Mouse (Mus musculus): ENCODE measurements at regions not wholly inside any gene's neighbourhood (a gene's known extent, or its start where the extent isn't known, plus 50 kb on each side); places are given as distances from the start of the nearest gene placed in this dataset.

DNA sequence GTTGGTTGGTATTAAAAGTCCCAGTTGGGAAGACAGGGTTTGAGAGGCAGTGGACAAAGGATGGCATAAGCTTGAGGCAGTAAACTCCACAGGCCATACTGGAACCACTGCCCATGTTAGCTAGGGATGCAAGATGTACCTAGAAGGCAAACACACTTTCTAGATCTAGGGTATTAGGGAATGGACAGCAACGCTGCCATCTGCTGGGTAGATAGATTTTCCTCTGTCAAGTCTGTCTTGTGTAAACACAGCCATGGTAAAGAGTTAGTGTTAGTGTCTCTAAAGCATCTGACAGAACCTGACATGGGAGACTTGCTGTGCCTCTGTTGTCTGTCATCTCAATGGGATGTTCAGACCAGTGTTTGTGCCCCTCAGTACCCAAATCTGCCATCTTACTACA lies 573.5 kb upstream of the Adamts5 start:
- no peak for DNase-seq

DNA sequence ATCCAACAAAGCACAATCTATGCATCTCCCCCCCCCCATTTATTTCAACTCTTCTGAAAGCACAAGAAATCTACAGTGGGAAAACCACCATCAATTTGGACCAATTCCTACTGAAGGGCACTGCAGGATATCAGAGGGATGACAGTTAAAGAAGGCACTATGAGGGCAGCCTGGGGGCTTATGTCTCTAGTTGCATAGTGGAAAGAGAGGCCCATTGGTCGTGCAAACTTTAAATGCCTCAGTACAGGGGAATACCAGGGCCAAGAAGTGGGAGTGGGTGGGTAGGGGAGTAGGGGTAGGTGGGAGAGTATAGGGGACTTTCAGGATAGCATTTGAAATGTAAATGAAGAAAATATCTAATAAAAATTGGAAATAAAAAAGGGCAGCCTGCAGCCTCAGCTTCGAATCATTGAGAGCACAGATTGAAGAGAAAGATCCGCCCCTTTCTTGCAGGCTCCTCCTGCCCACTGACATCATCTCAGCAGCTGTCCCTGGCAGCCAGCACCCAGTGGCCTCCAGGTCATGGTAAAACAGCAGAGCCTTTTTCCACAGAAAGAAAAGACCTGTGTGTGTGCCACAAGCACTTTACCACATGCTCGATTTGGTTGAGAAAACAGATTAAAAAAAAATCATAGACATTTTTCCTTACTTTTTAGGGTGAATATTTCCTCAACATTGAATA lies 571.6 kb upstream of the Adamts5 start:
- DNase-seq = no peak

DNA sequence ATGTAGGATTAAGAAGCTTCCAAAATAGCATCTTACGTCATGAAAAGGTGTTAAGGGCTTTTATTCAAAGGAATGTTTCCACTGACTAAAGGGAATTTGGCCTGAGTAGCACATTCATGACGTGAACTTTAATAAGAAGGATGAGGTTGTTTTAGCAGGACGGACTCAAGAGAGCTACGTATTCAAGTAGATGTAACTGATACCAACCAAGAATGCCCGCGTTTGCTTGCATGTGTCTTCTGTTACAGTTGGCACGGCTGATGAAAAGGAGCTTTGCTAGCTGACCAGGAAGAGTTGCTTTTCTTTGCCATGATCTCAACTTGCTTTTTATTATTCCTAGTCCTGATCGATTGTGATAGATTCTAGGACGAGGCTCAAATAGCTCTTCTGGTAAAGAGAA lies 559.4 kb upstream of the Adamts5 start:
- no peak for DNase-seq

DNA sequence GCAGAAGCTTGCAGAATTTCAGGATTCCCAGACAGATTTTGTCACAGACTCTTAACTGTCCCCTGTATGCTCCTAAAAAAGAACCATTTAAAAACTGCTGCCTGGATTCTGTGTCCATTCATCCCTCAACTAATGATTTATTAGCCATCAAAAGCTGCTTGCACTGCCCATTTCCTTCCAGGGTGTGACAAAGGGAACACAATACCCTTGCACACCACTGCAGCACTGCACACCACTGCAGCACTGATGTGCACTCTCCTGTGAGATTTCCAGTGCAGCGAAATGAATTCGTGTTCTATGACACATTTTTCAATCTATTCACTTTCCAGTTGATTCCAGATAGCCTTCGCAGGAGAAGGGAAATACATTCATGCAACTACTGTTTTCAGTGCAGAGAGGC lies 555.0 kb upstream of the Adamts5 start:
- no peak for DNase-seq

DNA sequence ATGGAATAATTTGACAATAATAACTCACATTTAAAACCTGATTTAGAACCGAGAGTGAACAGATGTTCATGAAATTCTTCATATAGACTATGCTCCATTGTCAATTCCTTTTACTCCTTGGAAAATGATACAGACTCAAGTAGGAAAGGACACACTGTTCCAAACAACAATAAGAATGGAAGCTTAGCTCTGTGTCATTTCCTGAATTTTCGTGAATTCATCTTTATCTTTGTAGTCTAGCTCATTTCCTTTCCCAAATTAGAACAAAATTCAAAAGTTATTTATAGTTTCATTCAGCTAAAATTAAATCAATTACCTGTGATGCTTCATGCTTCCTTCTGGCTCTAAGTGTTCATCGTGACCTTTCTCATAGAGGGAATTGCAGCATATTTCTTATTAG lies 553.2 kb upstream of the Adamts5 start:
- no peak for DNase-seq

DNA sequence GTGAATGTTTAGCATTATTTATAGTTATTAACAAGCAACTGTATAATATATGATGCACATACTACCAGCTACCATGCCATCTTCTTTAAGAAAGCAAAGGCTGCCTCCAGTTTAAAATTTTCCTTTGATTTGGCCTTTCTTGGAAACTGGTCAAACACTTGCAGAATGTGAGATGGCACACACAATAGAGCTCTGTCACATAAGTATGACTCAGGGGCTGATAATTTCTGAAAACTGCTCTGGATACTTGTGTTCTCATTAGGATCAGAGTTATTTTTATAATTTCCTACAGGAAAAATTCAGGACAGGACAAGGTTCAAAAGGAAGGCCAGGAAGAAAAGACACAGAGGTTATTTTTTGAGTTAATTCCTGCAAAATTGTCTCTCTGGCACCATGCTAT lies 552.4 kb upstream of the Adamts5 start:
- no peak for DNase-seq

DNA sequence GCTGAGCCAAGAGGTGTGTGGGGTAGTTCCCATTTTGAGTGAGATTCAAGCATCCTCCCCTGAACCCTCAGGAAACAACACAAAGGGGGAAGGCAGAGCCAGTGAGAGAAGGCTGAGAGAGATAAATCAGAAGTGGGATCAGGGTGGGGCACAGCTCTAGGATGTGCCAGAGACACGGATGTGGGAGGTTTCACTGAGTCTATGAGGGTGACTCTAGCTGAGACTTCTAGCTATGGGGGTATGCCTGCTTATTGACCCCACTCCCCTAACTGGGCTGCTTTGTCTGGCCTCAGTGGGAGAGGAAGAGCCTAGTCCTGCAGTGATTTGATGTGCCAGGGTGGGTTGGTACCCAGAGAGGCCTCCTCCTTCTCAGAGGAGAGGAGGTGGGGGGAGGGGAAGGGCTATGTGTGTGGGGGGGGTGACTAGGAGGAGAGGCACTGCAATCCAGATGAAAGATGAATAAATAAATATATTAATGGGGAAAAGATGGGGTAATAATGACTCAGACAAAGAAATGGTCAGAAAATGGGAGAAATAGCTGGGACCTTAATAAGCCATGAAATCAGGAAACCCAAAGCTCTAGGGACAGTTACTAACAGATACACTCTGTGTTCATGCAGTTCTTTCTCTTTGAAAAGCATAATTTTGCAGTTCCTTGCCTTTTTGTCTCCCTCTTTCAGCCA lies 547.0 kb upstream of the Adamts5 start:
- DNase-seq = no peak

DNA sequence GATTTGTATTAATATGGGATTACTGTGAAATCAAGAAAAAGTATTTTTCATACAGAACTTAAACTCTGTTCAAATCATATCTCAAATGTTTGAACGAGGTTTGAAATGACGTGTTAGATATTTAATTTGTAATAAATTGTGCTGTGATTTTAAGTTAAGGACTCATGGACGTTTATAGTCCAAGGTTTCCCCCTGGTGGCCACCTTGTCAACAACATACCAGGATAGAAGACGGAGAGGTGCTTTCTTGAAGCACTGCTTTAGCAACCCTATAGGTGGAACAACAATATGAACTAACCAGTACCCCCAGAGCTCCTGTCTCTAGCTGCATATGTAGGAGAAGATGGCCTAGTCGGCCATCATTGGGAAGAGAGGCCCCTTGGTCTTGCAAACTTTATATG lies 517.8 kb upstream of the Adamts5 start:
- peak; percentile 42 for DNase-seq

DNA sequence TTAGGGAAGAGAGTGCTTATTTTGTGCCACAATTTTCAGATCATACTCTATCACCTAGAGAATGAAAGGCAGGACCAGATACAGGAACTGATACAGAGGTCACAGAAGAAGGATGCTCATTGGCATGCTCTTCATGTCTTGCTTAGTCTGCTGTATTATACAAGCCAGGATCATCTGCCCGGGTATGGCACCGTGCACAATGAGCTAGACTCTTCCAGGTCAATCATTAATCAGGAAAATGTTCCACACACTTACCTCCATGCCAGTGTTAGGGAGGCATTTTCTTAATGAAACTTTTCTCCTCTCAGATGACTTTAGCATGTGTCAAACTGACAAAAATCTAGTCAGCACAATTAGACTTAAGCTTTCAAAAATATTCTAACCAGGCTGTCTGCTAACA lies 502.7 kb upstream of the Adamts5 start:
- peak; percentile 35 for DNase-seq

DNA sequence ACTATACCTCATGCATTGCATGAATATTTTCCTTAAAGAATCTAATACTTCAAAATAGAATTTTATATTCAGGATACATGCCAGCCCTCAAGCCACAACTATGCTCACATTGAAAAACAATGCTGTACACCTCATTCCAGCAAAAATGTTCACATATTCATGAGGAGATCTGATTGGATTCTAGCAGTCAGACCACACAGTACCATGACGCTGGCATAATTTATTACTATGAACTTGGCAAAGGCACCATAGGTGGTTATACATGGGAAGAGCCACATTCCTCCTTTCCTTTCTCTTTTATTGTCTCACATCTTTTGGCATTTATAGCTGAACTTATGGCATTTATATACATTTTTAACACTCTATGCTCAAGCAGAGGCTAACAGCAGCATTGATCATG lies 499.8 kb upstream of the Adamts5 start:
- no peak for DNase-seq

DNA sequence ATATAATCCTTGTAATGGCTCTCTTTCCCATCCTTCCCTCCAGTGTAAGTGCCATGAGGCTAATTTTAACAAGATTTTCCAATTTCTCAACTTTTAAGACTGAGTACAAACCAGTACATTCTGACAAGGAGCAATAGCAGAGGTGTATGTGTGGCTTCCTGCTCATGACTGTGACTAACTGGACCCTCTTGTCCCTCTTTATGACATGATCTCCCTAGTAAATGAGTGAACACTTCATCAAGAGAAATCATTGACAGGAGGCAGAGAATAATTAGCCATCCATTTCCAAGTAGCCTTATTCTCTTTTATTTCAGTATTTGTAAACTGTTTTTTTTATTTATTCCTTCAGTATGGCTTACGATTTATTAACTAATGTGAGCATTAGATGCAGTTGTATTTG lies 497.7 kb upstream of the Adamts5 start:
- no peak for DNase-seq

DNA sequence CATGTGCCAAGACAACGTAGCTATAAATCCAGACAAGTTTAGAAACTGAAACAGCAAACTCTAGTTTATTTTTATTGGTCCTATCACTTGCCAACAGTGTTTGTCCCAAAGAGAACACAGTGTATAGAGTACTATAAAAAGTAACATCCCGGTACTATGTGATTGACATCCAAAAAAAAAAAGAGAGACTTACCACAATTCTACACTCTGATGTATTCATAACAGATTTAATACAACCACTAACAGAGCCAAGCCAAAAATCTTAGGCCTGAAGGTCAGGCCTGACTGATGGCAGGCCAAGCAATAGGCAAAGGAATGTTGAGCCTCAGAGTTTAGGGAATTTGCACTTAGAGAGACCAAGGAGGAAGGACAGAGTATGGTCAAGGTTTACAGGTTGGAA lies 495.9 kb upstream of the Adamts5 start:
- no peak for DNase-seq

DNA sequence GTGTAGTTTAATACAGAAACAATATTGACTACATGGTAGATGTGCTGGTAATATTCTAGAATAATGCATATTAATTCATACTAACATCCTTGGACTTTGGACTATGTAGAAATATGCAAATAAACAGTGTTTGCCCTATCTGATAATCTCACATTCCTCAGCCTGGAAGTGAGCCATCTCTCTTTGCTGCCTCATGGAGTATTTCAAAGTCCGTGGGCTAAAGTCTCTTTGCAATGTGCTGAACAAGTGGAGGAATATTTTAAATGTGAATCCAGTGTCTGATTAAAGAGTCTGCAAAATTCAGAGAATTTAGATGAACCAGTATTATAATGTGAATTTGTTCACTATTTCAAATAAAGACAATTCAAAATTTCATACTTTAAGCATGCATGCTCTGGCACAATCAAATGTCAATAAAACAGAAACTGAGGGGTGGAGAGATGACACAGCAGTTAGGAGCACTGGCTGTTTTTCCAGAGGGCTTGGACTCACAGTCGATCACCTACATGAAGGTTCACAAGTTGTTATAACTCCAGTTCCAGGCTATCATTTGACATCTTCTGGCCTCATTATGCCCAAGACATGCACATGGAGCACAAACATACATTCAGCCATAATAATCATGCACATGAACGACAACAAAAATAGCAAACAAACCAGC lies 487.6 kb upstream of the Adamts5 start:
- peak; percentile 58 for DNase-seq

DNA sequence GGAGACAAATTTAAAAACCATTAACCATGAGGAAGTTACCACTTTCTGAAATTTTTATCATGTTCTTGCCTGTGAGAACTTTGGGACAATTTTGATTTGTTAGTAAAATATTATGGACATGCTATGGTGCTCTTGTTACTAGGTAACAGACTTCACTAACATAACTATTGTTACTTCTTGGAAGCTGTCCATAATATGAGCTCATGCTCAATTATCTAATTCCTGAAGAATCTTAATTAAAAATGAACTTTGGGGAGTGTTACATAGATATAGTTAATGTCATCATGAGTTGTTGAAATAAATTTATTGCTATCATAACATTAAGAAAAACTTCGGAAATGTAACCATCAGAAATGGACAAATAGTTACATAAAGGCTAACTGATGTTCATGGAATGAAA lies 486.5 kb upstream of the Adamts5 start:
- DNase-seq = no peak

DNA sequence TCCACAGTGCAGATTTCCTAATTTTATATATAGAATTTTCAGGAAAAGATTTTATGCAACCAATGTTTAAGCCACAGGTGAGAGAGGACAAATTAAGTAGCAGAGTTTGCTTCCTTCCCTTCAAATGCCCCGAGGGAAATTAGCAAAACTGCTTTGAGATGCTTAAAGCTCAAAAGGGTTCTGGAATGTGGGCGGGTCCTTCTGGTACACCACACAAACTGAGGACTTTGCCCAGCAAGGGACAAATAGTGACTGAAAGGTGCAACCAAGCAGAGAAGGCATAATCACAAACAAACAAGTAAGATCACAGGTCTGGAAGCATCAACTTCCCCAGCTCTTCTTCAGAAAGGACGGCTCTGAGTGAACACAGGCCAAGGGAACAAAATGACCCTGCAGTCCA lies 476.4 kb upstream of the Adamts5 start:
- DNase-seq = peak; percentile 6

DNA sequence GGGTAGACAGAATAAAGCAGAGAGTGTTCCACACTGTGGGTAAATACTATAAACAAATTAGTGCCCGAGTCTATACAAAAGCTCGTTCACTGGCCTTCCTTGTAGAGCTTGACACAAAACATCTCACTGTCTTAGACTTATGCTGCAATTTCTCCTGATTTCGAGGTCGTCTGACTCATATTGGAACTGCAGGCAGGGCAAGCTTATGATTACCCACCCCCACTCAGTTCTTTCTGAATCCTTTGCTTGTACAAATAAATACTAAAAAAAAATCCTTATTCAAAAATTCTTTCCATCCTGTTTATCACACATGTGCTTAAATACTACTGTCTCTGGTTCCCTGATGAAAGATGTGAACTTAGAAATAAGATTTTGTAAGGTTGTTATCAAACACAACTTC lies 470.0 kb upstream of the Adamts5 start:
- DNase-seq = no peak

DNA sequence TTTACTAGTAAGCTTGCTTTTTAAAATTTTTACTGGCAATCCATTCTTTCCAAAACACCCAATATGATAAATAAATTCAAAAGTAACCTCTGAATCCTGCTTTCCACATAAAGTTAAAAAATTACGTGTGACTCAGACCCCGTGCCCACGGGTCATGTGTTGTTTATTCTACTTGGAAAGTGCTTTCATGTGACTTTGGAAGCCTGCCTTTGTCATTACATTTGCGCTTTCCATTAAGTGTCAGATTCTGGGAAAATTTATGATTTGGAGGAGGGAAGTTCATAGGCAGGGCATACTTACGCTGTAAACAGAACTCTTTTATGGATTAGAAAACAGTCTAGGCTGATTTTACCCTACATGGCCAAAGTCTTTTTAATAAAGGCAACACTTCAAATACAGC lies 466.8 kb upstream of the Adamts5 start:
- DNase-seq = no peak

DNA sequence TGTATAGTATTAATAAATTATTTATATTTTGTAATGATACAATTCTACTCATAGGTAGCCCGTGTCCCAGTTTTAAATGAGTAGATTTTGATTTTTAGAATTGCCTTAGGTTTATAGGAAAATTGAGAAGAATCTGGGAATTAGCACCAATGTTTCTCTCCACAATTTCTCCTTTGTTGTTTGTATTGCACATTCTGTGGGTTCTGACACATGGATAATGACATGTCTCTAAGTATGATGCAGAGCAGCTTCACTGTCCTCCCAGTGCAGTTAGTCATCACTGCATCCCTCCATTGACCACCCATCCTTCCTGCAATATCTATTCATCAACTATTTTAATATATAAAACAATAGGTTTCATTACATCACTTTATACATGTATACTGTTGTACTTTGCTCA lies 464.6 kb upstream of the Adamts5 start:
- no peak for DNase-seq

DNA sequence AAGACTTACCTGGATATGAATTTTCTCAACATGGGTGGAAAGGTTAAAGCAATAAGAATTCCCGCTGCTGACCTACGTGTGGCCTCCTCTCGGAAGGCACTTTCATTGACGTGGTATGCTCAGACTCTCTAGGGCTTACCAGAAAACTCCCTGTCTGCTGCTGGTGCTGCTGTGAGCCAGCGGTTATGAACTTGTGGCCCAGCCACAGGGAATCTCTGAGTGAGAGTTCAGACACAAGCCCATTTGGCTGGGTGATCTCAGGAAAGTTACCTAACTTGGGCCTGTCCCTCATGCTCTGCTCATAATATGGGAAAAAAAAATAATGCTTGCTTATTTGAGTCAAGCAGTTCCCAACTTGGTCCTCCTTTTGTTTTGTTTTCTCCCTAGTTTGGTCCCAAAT lies 459.5 kb upstream of the Adamts5 start:
- DNase-seq = no peak

DNA sequence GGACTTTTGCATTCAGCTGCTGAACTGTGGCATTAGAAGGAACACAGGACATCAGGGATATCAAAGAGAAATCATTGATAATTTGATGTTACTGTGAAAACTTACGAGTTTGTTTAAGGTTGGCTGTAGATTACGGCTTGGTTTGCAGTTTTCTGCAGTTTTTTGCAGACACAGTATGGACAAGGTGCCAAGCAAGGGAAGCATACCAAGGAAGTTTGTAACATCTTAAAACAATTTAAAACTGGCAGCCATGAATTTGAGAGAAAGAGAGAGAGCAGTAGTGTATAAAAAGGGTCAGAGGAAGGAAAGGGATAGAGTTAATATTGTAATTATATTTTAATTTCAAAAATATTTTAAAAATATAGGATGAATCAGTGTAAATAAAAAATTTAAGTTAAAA lies 453.4 kb upstream of the Adamts5 start:
- DNase-seq = no peak

DNA sequence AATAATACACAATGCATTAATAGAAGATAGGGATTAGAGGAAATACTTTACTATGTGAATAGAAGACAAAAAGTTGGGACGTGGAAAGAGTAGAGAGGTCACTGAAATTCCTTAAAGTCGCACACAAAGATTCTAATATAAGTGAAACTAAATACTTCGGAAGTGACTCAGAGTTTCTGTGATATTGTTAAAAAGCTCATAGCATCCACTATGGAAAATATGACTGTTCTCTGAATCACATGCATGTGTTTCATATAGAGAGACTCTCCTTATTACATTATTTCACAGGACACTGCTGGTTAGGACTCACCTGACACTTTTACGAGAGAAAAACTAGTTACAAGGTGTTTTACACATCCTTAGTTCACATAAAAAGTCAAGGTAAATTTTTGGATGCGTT lies 446.1 kb upstream of the Adamts5 start:
- DNase-seq = no peak

DNA sequence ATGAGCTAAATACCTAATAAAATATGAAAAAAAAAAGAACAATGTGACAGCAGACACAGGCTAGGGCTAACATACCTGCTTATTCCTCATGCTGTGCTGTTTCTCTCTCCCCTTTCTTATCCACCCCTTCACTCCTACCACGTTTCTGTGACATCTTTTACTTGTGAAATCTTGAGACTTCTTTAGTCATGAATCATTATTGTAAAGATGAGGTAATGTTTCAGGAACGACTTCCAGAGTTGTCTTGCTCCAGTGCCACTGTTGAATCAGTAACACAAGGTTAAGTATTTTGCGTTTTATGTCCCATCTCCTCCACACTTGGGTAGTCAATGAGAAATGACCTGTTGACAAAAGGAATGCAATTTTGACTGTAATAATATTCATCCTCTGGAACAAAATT lies 445.3 kb upstream of the Adamts5 start:
- DNase-seq = no peak

DNA sequence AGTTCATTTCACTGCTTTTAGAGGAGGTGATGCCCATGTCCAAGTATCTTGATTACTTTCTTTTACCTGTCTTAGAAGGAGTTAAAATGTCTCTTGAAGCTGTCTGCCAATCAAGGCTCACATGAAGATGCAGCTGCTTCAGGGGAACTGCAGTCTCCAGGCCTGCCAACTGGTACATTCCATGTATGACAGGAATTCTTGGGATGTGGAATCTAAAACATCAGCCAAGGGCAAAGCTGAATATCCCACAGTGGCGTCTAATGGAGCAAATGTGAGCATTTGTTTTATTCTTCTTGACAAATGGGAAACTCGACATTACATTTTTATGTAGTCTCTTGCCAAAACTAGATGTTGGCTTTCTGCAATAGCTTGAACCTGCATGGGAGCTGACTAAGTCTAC lies 438.7 kb upstream of the Adamts5 start:
- DNase-seq = peak; percentile 6

DNA sequence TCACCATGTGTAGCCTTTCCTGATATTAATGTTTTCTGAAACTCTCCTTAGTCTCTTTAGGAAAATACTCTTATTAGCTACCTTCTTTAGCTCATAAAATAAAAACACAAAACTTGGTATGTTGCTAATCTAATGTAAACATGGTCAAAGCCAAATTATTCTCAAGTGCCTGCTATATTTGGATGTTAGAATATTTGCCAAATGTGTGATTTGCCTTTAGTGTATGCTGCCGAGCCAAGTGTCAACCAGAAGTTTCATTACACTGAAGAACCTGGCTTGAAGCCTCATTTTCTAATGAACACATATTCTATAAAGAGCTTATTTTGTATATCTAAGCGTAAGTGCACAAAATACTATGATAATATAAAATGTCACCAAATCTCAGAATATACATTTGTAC lies 423.8 kb upstream of the Adamts5 start:
- no peak for DNase-seq

DNA sequence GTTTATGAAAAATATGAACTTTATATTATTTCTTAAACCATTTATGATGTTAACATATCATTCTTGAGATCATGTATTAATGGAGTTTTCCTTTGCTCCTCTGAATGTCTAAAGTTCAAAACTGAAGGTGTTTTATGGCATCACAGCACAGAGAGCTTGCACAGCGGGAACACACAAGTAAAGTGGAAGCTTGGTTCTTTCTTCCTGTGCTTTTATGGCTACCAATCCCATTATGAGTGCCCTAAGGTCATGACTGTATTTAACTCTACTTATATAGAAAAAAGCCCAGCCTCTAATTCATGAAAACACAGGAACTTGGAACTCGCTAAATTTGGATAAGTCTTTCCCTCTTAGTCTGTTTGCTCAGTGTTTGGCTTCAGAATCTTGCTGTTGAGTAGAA lies 417.3 kb upstream of the Adamts5 start:
- no peak for DNase-seq

Data from kidney, adult 11 months (tissue).